Mouse (Mus musculus) neural tube, embryonic 14.5 days (tissue): ENCODE data around the gene Gm7579. TPM values are rescaled to one million over a fixed set of nuclear protein-coding genes. Genes with fewer than 3 reads are reported as not detected.
"Not testable (repeated sequence)": the region's sequence is repeated elsewhere in the genome, so short reads cannot be mapped to it uniquely, and the experiment has no call there.

Experiments used
- ATAC-seq: fragments of 200-750 bp; cut with Nextera tagmentation; 2 replicates; pipeline ENCODE4 v1.8.0; 2017; ENCODE audit warnings: low read depth, mild to moderate bottlenecking, moderate TSS enrichment, moderate library complexity
- H3K27ac ChIP-seq: fragments of 300-500 bp; sonication (generic); 2 replicates; pipeline ENCODE4 v1.5.1; 2014; ENCODE audit warnings: low read depth, mild to moderate bottlenecking, control low read depth, low read length, moderate library complexity, mixed read lengths
- H3K27me3 ChIP-seq: fragments of 300-500 bp; sonication (generic); 2 replicates; pipeline ENCODE4 v1.6.1; 2014; ENCODE audit warnings: low read length; ENCODE audit not compliant: control insufficient read depth, insufficient read depth
- H3K36me3 ChIP-seq: fragments of 300-500 bp; sonication (generic); 2 replicates; pipeline ENCODE4 v1.6.1; 2014; ENCODE audit warnings: low read length, mixed read lengths; ENCODE audit not compliant: control insufficient read depth, insufficient read depth
- H3K4me1 ChIP-seq: fragments of 300-500 bp; sonication (generic); 2 replicates; pipeline ENCODE4 v1.6.1; 2014; ENCODE audit warnings: low read length; ENCODE audit not compliant: control insufficient read depth, insufficient read depth
- H3K4me2 ChIP-seq: fragments of 300-500 bp; sonication (generic); 2 replicates; pipeline ENCODE4 v1.6.1; 2014; ENCODE audit warnings: mild to moderate bottlenecking, low read depth, low read length, control low read depth
- H3K4me3 ChIP-seq: fragments of 300-500 bp; sonication (generic); 2 replicates; pipeline ENCODE4 v1.5.1; 2014; ENCODE audit warnings: low read depth, low read length, control low read depth, mixed read lengths
- H3K9ac ChIP-seq: fragments of 300-500 bp; sonication (generic); replicated peaks from 2 replicates; pipeline ENCODE4 v1.6.1; 2014; ENCODE audit warnings: low read depth, mild to moderate bottlenecking, control low read depth, low read length, mixed read lengths
- H3K9me3 ChIP-seq: fragments of 300-500 bp; sonication (generic); 2 replicates; pipeline ENCODE4 v1.6.1; 2016; ENCODE audit warnings: low read length; ENCODE audit not compliant: control insufficient read depth
- WGBS: fragments of 180-500 bp; shearing (Covaris S2); extraction: QIAGEN DNeasy Blood & Tissue Kit; methylation state at CpG from one replicate; pipeline ENCODE4 v1.1.7; 2014; 5-methylcytosine and 5-hydroxymethylcytosine counted together
- polyA plus RNA-seq: library from polyadenylated mRNA; unstranded; fragments of >200 nt; fragmentation: Nextera tagmentation; extraction: Ambion mirVana; gene quantifications from 2 replicates; pipeline ENCODE4 v1.2.1, GENCODE M21; 2014

The Gm7579 gene
- polyA plus RNA-seq, 1 experiment from 2014 or later: not detected

DNA sequence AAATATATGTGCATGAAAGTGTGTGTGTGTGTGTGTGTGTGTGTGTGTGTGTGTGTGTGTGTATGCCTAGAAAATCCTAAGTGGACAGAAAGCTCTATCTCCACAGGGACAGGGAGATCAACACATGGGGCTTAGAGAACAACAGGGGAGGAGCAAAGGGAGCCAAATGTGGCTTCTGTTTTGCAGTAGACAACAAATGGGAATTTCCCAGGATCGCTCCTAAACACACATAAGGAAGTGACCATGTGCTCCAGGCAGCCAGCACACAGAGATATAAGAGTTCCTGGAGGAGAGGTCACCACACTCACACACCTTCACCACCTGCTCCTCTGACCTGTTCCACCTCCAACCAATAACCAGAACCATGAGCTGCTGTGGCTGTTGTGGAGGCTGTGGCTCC is 10.6 kb upstream of the Gm7579 start, which contains the start of gene Krtap5-3:
Krtap5-3 (plus strand) TSS at position 301 of the 400 bp plus-strand sequence.
- Histone ChIP-seq H3K36me3 (no peaks in the 10 kb centered on the region), H3K27me3 (no peaks in the 10 kb centered on the region), H3K4me2 (no peak within 1 kb of the TSS), H3K9ac (no peak within 1 kb of the TSS), H3K9me3 (no peaks in the 10 kb centered on the region), H3K4me3 (no peak within 1 kb of the TSS), H3K27ac (no peak within 1 kb of the TSS), H3K4me1 (no peaks in the 10 kb centered on the region)
- ATAC-seq: no peak
- 86% methylated on average over 1 of the region's 1 CpGs for WGBS

DNA sequence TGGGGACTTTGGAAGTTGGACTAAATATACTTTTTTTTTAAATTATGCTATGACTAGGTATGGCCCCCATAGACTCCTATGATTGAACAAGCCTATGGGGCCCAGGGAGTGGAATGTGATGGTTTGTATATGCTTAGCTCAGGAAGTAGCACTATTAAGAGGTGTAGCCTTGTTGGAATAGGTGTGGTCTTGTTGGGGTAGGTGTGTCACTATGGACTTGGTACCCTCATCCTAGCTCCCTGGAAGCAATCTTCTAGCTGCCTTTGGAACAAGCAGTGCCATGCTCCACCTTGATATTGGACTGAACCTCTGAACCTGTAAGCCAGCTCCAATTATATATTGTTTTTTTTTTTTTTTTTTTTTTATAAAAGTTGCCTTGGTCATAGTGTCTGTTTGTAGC is 6.2 kb upstream of the Gm7579 start:
- Histone ChIP-seq H3K27ac (no peak overlapping the region), H3K27me3 (no peaks in the 10 kb centered on the region), H3K36me3 (no peaks in the 10 kb centered on the region), H3K4me2 (no peak overlapping the region), H3K9me3 (no peaks in the 10 kb centered on the region), H3K9ac (no peak overlapping the region), H3K4me3 (no peak overlapping the region), H3K4me1 (no peaks in the 10 kb centered on the region)
- no peak for ATAC-seq

DNA sequence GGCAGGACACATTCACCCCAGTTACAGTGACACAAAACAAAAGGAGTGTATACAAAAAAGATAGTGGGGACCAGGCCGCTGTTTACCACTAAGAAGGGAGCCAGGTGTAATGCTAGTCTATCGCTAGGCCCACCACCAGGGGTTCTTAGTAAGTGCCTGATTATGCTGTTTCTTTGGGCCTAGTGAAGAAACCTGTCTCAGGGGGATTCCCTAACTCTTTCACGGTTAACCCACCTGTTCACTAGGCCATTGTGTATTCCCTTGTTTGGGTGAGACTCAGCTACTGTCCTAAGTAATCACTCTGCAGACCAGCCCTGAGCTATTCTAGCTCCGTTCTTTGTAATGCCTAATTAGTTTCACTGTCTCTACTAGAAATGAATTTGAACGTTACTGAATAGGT is 4.8 kb upstream of the Gm7579 start:
- not testable (repeated sequence) for H3K4me3 ChIP-seq, H3K9me3 ChIP-seq, H3K4me2 ChIP-seq, H3K27me3 ChIP-seq, ATAC-seq, H3K4me1 ChIP-seq, H3K36me3 ChIP-seq, H3K27ac ChIP-seq, H3K9ac ChIP-seq
- WGBS: 80% methylated on average over 5 of the region's 5 CpGs

DNA sequence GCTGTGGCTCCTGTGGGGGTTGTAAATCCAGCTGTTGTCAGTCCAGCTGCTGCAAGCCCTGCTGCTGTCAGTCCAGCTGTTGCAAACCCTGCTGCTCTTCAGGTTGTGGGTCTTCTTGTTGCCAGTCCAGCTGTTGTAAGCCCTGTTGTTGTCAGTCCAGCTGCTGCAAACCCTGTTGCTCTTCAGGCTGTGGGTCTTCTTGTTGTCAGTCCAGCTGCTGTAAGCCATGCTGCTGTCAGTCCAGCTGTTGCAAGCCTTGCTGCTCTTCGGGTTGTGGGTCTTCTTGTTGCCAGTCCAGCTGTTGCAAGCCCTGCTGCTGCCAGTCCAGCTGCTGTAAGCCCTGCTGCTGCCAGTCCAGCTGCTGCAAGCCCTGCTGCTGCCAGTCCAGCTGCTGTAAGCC is 477 bp downstream of the Gm7579 start:
- not testable (repeated sequence) for ATAC-seq, H3K27ac ChIP-seq, H3K4me2 ChIP-seq, H3K27me3 ChIP-seq, H3K36me3 ChIP-seq, H3K4me1 ChIP-seq, H3K4me3 ChIP-seq, H3K9ac ChIP-seq, H3K9me3 ChIP-seq
- 68% methylated on average over 1 of the region's 1 CpGs for WGBS

DNA sequence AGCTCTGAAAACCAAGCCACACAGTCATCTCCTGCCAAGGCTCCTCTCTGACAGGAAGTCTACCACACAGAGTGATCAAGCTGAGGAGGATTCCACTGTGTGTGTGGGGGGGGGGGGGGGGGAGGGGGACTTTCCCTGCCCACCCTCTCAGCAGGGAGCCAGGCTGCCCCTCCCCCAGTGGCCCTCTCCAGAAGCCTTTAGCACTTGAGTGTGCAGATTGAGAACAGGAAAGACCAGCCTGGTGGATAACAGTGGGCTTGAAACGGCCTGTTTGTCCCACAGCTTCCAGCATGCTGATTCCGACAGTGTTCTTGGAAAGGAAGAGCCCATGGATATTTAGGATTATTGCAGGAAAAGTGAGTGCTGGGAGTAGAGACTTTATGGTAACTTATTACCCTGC is 12.9 kb downstream of the Gm7579 start:
- WGBS: 56% methylated on average over 2 of the region's 2 CpGs
- no peak overlapping the region for H3K4me3 ChIP-seq
- H3K27me3 ChIP-seq: no peaks in the 10 kb centered on the region
- no peak overlapping the region for H3K4me2 ChIP-seq
- no peak overlapping the region for H3K9ac ChIP-seq
- ATAC-seq: no peak
- H3K4me1 ChIP-seq: no peaks in the 10 kb centered on the region
- H3K36me3 ChIP-seq: no peaks in the 10 kb centered on the region
- H3K9me3 ChIP-seq: no peaks in the 10 kb centered on the region
- no peak overlapping the region for H3K27ac ChIP-seq

DNA sequence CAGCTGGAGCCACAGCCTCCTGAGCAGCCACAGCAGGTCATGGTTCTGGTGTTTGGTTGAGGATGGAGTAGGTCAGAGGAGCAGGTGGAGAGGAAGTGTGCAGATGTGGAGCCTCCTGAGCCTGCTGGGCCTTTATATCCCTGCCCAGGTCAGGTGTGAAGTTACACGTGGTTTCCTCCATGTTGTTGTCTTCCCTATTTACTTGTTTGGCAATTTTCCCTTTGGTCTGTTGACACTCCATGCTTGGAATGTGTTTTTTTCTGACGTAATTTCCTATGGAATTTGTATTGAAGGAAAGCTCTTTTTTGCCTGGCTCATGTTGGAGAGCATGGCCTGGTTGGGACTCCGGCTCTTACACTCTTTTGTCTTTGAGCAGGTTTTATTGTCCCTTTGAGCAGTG is 18.2 kb downstream of the Gm7579 start, which contains the start of gene Krtap5-5:
Krtap5-5 (minus strand) TSS at position 101 of the 400 bp plus-strand sequence.
- WGBS: 39% methylated on average over 3 of the region's 3 CpGs
- ATAC-seq, H3K36me3 ChIP-seq, H3K27ac ChIP-seq, H3K4me3 ChIP-seq, H3K27me3 ChIP-seq, H3K4me1 ChIP-seq, H3K9me3 ChIP-seq, H3K9ac ChIP-seq, H3K4me2 ChIP-seq: not testable (repeated sequence)

DNA sequence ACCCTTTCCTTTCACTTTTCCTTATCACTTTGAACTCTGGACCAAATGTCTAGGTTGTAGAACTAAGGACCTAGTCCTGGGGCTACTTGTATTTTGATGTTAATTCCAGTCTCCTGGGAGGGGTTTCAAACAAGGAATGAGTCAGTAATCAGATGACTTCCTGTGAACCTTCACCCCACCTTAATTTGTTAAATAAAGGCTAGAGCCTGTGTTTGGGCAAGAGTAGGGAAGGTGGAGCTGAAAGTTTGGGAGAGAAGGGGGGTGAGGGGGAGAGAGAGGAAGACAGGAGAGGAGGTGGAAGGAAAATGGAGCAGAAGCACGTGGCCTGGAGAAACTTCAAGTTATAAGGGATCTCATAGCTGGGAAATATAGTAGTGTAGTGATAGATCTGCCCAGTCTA is 19.9 kb downstream of the Gm7579 start:
- Histone ChIP-seq H3K4me1 (no peaks in the 10 kb centered on the region), H3K27ac (no peak overlapping the region), H3K9ac (no peak overlapping the region), H3K9me3 (no peaks in the 10 kb centered on the region), H3K4me2 (no peak overlapping the region), H3K36me3 (no peaks in the 10 kb centered on the region), H3K4me3 (no peak overlapping the region), H3K27me3 (no peaks in the 10 kb centered on the region)
- no peak for ATAC-seq
- WGBS: 40% methylated on average over 1 of the region's 1 CpGs

DNA sequence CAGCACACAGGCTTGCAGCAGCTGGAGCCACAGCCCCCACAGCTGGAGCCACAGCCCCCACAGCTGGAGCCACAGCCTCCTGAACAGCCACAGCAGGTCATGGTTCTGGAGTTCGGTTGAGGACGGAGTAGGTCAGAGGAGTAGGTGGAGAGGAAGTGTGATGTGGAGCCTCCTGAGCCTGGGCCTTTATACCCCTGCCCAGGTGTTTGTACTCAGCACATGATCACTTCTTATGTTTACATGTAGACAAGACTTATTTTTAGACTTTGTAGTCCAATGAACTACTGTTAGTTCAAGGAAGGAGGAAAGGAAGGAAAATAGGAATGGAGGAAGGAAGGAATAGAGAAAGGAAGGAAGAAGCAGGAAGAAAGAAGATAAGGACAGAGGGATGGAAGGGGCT is 29.3 kb downstream of the Gm7579 start, which contains the start of gene Gm40460:
Gm40460 (minus strand) TSS at position 101 of the 400 bp plus-strand sequence.
- no peak within 1 kb of the TSS for H3K4me2 ChIP-seq
- no peak within 1 kb of the TSS for H3K9ac ChIP-seq
- H3K4me1 ChIP-seq: no peaks in the 10 kb centered on the region
- ATAC-seq: no peak
- 60% methylated on average over 2 of the region's 2 CpGs for WGBS
- no peak within 1 kb of the TSS for H3K4me3 ChIP-seq
- no peaks in the 10 kb centered on the region for H3K9me3 ChIP-seq
- H3K27ac ChIP-seq: no peak within 1 kb of the TSS
- H3K36me3 ChIP-seq: no peaks in the 10 kb centered on the region
- no peaks in the 10 kb centered on the region for H3K27me3 ChIP-seq

DNA sequence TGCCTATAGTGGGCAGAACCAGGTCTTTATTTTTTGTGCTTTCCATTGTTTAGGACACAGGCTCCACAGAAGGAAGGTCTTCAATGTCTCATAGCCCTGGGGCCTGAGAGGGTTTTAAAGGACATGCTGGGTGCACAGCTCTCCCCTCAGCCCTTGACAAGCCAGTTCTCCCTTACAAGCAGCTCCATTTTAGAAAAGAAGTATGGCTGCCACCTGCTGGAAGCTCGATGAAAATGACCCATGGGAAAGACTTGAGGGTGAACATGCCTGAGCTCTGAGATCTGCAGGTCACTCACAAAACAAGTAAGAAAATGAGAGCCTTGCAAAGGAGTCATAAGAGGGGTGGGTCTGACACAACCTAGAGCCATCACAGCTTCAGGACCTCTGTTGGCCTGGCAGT is 38.2 kb downstream of the Gm7579 start:
- Histone ChIP-seq H3K27ac (no peak overlapping the region), H3K9me3 (no peaks in the 10 kb centered on the region), H3K4me3 (no peak overlapping the region), H3K27me3 (no peaks in the 10 kb centered on the region), H3K36me3 (no peaks in the 10 kb centered on the region), H3K4me2 (no peak overlapping the region), H3K4me1 (no peaks in the 10 kb centered on the region), H3K9ac (no peak overlapping the region)
- ATAC-seq: no peak
- WGBS: 0% methylated on average over 1 of the region's 1 CpGs

DNA sequence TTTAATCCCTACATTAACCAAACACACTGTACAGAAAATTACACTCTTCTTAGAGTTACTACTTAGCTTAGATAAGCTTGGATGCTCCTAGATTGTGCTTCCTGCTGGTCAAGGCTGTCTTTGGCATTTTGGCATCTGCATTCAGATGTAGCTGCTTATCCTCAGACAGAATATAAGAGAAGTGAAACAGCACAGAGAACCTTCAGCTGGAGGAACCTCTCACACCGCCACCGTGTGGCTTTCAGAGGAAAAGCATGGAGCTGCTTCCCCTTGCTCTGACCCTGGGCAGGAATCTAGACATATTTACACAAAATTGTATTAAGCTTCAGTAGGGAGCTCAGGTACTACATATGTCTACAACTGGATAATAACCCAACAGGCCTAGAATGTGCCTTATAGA is 43.9 kb downstream of the Gm7579 start:
- no peak overlapping the region for H3K27ac ChIP-seq
- no peak overlapping the region for H3K9ac ChIP-seq
- H3K27me3 ChIP-seq: no peaks in the 10 kb centered on the region
- H3K4me3 ChIP-seq: no peak overlapping the region
- H3K9me3 ChIP-seq: no peaks in the 10 kb centered on the region
- 0% methylated on average over 2 of the region's 2 CpGs for WGBS
- ATAC-seq: no peak
- no peak overlapping the region for H3K4me2 ChIP-seq
- H3K36me3 ChIP-seq: no peaks in the 10 kb centered on the region
- H3K4me1 ChIP-seq: no peaks in the 10 kb centered on the region
